Mouse (Mus musculus) hindbrain, embryonic 13.5 days (tissue): ENCODE data around the gene Pth1r. TPM values are rescaled to one million over a fixed set of nuclear protein-coding genes. Genes with fewer than 3 reads are reported as not detected.
A peak's percentile ranks its signal among the peaks of the same experiment; 100 is the strongest.

Experiments used
- ATAC-seq: fragments of 200-750 bp; cut with Nextera tagmentation; 2 replicates; pipeline ENCODE4 v1.8.0; 2017; ENCODE audit warnings: moderate TSS enrichment; ENCODE audit not compliant: low FRiP score
- H3K27ac ChIP-seq: fragments of 300-500 bp; sonication (generic); 2 replicates; pipeline ENCODE4 v1.5.1; 2015; ENCODE audit warnings: inconsistent platforms, mild to moderate bottlenecking, moderate library complexity
- H3K27me3 ChIP-seq: fragments of 300-500 bp; sonication (generic); 2 replicates; pipeline ENCODE4 v1.6.1; 2015; ENCODE audit warnings: mild to moderate bottlenecking, inconsistent platforms
- H3K36me3 ChIP-seq: fragments of 300-500 bp; sonication (generic); 2 replicates; pipeline ENCODE4 v1.6.1; 2015; ENCODE audit warnings: mild to moderate bottlenecking, inconsistent platforms
- H3K4me1 ChIP-seq: fragments of 300-500 bp; sonication (generic); replicated peaks from 2 replicates; pipeline ENCODE4 v1.6.1; 2015; ENCODE audit warnings: inconsistent platforms
- H3K4me2 ChIP-seq: fragments of 300-500 bp; sonication (generic); 2 replicates; pipeline ENCODE4 v1.6.1; 2015; ENCODE audit warnings: inconsistent platforms, mild to moderate bottlenecking, moderate library complexity
- H3K4me3 ChIP-seq: fragments of 300-500 bp; sonication (generic); 2 replicates; pipeline ENCODE4 v1.5.1; 2015; ENCODE audit warnings: mild to moderate bottlenecking, inconsistent platforms
- H3K9ac ChIP-seq: fragments of 300-500 bp; sonication (generic); 2 replicates; pipeline ENCODE4 v1.6.1; 2015; ENCODE audit warnings: mild to moderate bottlenecking, inconsistent platforms
- H3K9me3 ChIP-seq: fragments of 300-500 bp; sonication (generic); 2 replicates; pipeline ENCODE4 v1.6.1; 2016; ENCODE audit warnings: inconsistent platforms
- WGBS: fragments of 180-500 bp; shearing (Covaris S2); methylation state at CpG from one replicate; pipeline ENCODE4 v1.1.7; 2015; 5-methylcytosine and 5-hydroxymethylcytosine counted together
- polyA plus RNA-seq: library from polyadenylated mRNA; unstranded; fragments of >200 nt; fragmentation: Nextera tagmentation; extraction: Ambion mirVana; gene quantifications from 2 replicates; pipeline ENCODE4 v1.2.1, GENCODE M21; 2015

The Pth1r gene
- polyA plus RNA-seq, 1 experiment from 2014 or later, result 13.7 TPM

DNA sequence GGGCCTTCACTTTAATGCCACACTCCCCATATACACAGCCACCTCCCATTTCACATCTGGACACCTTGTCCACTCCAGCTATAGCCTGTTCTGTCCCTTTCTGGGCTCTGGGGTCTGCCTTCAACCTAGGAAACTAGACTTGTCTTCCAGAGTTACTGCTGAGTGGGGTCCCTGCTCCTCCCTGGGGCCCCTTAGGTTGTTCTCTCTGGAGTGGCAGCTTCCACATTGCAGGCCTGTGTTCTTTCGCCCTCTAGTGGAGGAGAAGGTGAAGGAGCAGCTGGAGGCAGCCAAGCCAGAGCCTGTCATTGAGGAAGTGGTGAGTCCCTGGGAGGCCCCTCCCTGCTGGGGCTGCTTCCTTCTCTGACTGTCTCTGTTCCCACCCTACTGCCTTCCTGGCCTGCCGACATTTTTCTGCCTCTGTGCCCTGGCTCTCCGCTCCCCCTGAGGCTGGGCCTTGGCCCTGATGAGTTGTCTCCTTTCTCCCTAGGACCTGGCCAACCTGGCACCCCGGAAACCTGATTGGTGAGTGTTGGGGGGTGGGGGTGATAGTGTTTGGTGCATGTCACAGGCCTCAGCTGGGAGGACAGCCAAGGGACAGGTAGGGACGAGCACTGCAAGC, 37.2 kb downstream of the Pth1r start:
- Histone ChIP-seq H3K36me3 (peaks cover 36% of the 10 kb centered on the region), H3K4me3 (no peak overlapping the region), H3K27ac (no peak overlapping the region), H3K9ac (0 out of 2 replicates have a peak overlapping the region, but pooled peaks have one; percentile 6), H3K4me2 (no peak overlapping the region; the same call in 1 of the 2 replicates), H3K27me3 (no peaks in the 10 kb centered on the region), H3K9me3 (no peaks in the 10 kb centered on the region), H3K4me1 (0 out of 2 replicates have a peak, but pooled peaks cover 4% of the 10 kb centered on the region)
- peak; percentile 61 for ATAC-seq
- 50% methylated on average over 5 of the region's 5 CpGs for WGBS

DNA sequence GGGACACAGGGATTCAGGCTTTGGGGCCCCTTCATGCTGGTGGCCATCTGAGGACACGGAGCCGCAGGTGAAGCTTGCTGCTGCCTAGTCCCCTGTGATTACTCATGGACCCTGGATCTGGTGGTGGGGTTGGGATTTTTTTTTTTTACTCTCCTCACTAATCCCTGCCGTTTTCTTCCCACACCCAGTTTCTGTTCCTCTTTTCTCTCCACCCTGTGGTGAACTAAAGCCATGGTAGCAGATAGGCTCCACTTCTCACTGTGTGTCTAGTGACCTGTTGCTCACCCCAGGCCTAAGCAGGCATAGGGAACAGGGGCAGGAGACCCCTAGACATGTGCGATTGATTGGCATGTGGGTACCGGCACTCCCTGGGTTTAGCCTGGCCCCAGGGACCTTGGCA, 40.2 kb downstream of the Pth1r start:
- Histone ChIP-seq H3K36me3 (peaks cover 13% of the 10 kb centered on the region), H3K27ac (no peak overlapping the region), H3K4me1 (peaks cover 14% of the 10 kb centered on the region), H3K9me3 (no peaks in the 10 kb centered on the region), H3K4me2 (no peak overlapping the region), H3K9ac (no peak overlapping the region), H3K4me3 (no peak overlapping the region), H3K27me3 (no peaks in the 10 kb centered on the region)
- no peak for ATAC-seq
- WGBS, result 86% methylated on average over 5 of the region's 5 CpGs

DNA sequence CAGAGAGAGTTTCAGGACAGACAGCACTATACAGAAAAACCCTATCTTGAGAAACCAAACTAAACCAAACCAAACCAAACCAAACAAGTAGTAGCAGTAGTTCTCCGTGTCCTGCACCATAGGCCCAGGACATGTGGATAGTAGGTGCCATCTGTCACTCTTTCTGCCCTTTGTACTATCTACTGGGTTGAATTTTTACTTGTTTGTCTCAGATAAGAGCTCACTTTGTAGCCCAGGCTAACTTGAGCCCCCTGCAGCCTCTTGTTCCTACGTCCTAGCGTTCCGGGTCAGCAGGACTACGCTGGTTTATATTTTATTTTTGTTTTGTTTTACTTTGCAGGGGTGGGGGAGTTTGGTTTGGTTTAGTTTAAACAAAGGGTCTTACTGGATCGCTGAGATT, 43.0 kb downstream of the Pth1r start:
- peaks cover 10% of the 10 kb centered on the region for H3K4me1 ChIP-seq
- H3K9me3 ChIP-seq, result no peaks in the 10 kb centered on the region
- no peaks in the 10 kb centered on the region for H3K27me3 ChIP-seq
- ATAC-seq, result no peak
- H3K27ac ChIP-seq, result no peak overlapping the region
- H3K4me3 ChIP-seq, result no peak overlapping the region
- H3K4me2 ChIP-seq, result no peak overlapping the region
- WGBS, result 92% methylated on average over 6 of the region's 6 CpGs
- H3K9ac ChIP-seq, result no peak overlapping the region
- peaks cover 10% of the 10 kb centered on the region for H3K36me3 ChIP-seq

DNA sequence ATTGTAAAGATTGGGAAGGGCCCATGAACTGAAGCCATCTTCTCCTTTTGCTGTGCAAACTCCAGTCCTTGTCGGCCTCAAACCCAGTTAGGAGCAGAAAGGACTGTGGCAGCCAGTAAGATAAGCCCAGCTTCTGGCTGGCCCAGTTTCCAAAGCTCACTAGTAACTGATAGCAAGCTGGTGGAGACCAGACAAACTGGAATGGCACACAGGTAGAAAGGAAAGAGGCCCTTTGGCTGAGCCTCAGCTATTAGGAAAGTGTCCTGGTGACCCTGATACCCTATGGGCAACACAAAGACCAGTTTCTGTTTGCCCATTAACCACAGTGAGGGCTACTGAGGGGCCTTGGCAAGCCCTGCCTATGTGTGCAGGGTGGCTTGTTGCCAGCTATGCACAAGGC, 44.1 kb downstream of the Pth1r start:
- Histone ChIP-seq H3K36me3 (peaks cover 10% of the 10 kb centered on the region), H3K9ac (no peak overlapping the region), H3K4me1 (peaks cover 10% of the 10 kb centered on the region), H3K27me3 (no peaks in the 10 kb centered on the region), H3K9me3 (no peaks in the 10 kb centered on the region), H3K4me2 (no peak overlapping the region), H3K27ac (no peak overlapping the region), H3K4me3 (no peak overlapping the region)
- 90% methylated on average over 1 of the region's 1 CpGs for WGBS
- no peak for ATAC-seq

DNA sequence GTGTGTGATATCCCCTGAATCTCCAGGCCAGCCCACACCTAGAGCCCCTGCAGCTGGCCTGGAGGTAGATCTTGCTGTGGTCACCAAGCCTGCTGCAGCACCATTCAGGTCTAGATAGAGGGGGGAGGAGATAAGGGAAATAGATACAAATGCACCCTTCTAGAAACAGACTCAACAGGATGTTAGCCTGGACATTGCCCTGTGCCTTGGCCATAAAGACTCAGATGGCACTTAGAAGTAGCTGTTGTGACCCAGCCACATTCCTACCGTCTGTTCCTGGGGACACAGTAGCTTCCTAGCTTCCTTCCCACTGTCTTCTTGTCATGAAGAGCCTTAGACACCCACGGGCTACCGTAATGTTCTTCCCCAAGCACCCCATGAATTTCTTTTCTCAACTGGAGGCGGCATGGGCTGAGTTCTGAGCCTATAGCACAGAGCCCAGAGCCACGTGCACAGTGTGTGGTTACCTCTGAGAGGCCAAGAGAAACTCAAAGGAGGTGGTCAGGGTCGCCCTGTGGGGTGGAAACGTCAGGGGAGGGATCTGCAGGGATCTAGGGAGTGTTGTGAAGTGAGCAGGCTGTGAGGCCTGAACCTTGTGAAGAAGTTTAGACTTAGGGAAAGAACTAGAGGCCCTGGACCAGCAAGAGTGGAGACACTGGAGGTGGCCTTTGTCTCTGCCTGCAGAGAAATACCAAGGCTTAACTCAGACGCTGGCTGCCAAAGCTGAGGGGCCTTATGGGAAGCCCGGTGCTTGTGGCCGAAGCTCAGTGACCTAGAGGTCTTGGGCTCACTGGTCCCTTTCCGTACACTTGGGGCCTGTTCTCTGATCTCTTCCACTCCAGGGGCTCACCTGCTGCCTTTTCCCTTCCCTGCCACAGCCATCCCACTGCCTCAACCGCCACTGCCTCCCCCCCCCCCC, 45.6 kb downstream of the Pth1r start:
- Histone ChIP-seq H3K27ac (no peak overlapping the region), H3K4me3 (no peak overlapping the region), H3K4me2 (no peak overlapping the region), H3K27me3 (no peaks in the 10 kb centered on the region), H3K36me3 (peaks cover 17% of the 10 kb centered on the region), H3K9ac (no peak overlapping the region), H3K4me1 (peaks cover 13% of the 10 kb centered on the region), H3K9me3 (no peaks in the 10 kb centered on the region)
- ATAC-seq, result no peak
- 77% methylated on average over 11 of the region's 12 CpGs for WGBS

GRCm38 (mm10) chr9:110699574-110699973, 47.4 kb downstream of the Pth1r start:
- Histone ChIP-seq H3K9ac (no peak overlapping the region), H3K9me3 (no peaks in the 10 kb centered on the region), H3K4me2 (no peak overlapping the region), H3K4me3 (no peak overlapping the region), H3K27me3 (no peaks in the 10 kb centered on the region), H3K27ac (no peak overlapping the region), H3K36me3 (peaks cover 31% of the 10 kb centered on the region), H3K4me1 (peaks cover 13% of the 10 kb centered on the region)
- ATAC-seq, result no peak
- 96% methylated on average over 3 of the region's 3 CpGs for WGBS

- WGBS, result 79% methylated on average over 3 of the region's 3 CpGs
- no peak overlapping the region for H3K27ac ChIP-seq
- no peaks in the 10 kb centered on the region for H3K9me3 ChIP-seq
- no peak for ATAC-seq
- H3K4me3 ChIP-seq, result no peak overlapping the region
- H3K4me2 ChIP-seq, result no peak overlapping the region
- peaks cover 49% of the 10 kb centered on the region for H3K36me3 ChIP-seq
- no peaks in the 10 kb centered on the region for H3K27me3 ChIP-seq
- 0 out of 2 replicates have a peak overlapping the region, but pooled peaks have one; percentile 35 for H3K9ac ChIP-seq
- H3K4me1 ChIP-seq, result peaks cover 5% of the 10 kb centered on the region; the same call in 1 of the 2 replicates
These were observed 49.5 kb downstream of the Pth1r start for GRCm38 (mm10) chr9:110697465-110697864.

DNA sequence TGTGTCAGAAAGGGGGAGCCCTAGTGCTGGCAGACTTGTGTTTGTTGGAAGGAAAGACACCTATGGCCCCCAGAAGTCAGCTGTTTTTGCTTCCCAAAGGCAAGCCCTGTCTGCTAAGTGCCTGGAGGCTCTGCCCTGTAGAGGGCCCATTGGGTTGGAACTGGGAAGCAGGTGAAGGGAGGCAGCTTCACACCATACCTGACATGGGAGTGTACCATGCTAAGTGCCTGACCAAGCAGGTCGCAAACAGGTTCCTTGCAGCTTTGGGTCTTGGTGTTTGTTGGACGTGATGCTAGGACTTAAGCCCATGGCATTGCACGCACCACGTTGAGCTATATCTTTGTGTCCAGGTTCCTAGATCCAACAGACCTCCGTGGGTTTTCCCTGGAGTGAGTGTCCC, 50.5 kb downstream of the Pth1r start:
- Histone ChIP-seq H3K36me3 (peaks cover 54% of the 10 kb centered on the region), H3K9me3 (no peaks in the 10 kb centered on the region), H3K27me3 (no peaks in the 10 kb centered on the region), H3K4me1 (0 out of 2 replicates have a peak, but pooled peaks cover 3% of the 10 kb centered on the region), H3K27ac (no peak overlapping the region), H3K9ac (no peak overlapping the region), H3K4me3 (no peak overlapping the region), H3K4me2 (no peak overlapping the region)
- ATAC-seq, result no peak
- WGBS, result 95% methylated on average over 5 of the region's 5 CpGs

GRCm38 (mm10) chr9:110695165-110695755, 51.7 kb downstream of the Pth1r start:
- WGBS, result 93% methylated on average over 4 of the region's 4 CpGs

GRCm38 (mm10) chr9:110689261-110689779, 57.6 kb downstream of the Pth1r start:
- H3K9me3 ChIP-seq, result no peaks in the 10 kb centered on the region
- no peaks in the 10 kb centered on the region for H3K27me3 ChIP-seq
- H3K9ac ChIP-seq, result no peak overlapping the region
- H3K27ac ChIP-seq, result no peak overlapping the region
- peaks cover 28% of the 10 kb centered on the region for H3K4me1 ChIP-seq
- WGBS, result 85% methylated on average over 8 of the region's 8 CpGs
- ATAC-seq, result no peak
- H3K4me3 ChIP-seq, result no peak overlapping the region
- H3K36me3 ChIP-seq, result peaks cover 21% of the 10 kb centered on the region
- H3K4me2 ChIP-seq, result no peak overlapping the region

More at GRCm38 (mm10) chr9:110695165-110695755, 51.7 kb downstream of the Pth1r start:
- H3K27ac ChIP-seq, result no peak overlapping the region
- no peaks in the 10 kb centered on the region for H3K9me3 ChIP-seq
- no peaks in the 10 kb centered on the region for H3K27me3 ChIP-seq
- H3K4me1 ChIP-seq, result 0 out of 2 replicates have a peak, but pooled peaks cover 3% of the 10 kb centered on the region
- H3K36me3 ChIP-seq, result peaks cover 49% of the 10 kb centered on the region
- H3K9ac ChIP-seq, result no peak overlapping the region
- ATAC-seq, result no peak
- no peak overlapping the region for H3K4me3 ChIP-seq
- H3K4me2 ChIP-seq, result no peak overlapping the region

GRCm38 (mm10) chr9:110687846-110688245, 59.1 kb downstream of the Pth1r start:
- H3K27ac ChIP-seq, result no peak overlapping the region
- no peak for ATAC-seq
- no peak overlapping the region for H3K4me3 ChIP-seq
- H3K36me3 ChIP-seq, result peaks cover 8% of the 10 kb centered on the region
- no peaks in the 10 kb centered on the region for H3K27me3 ChIP-seq
- H3K9me3 ChIP-seq, result no peaks in the 10 kb centered on the region
- no peak overlapping the region for H3K9ac ChIP-seq
- peaks cover 42% of the 10 kb centered on the region for H3K4me1 ChIP-seq
- no peak overlapping the region for H3K4me2 ChIP-seq
- 96% methylated on average over 2 of the region's 2 CpGs for WGBS

- H3K36me3 ChIP-seq, result 0 out of 2 replicates have a peak, but pooled peaks cover 1% of the 10 kb centered on the region
- no peak for ATAC-seq
- peaks cover 49% of the 10 kb centered on the region for H3K4me1 ChIP-seq
- H3K4me2 ChIP-seq, result no peak overlapping the region
- H3K27ac ChIP-seq, result no peak overlapping the region
- 66% methylated on average over 5 of the region's 5 CpGs for WGBS
- H3K9me3 ChIP-seq, result no peaks in the 10 kb centered on the region
- no peak overlapping the region for H3K9ac ChIP-seq
- H3K27me3 ChIP-seq, result no peaks in the 10 kb centered on the region
- H3K4me3 ChIP-seq, result no peak overlapping the region
These were observed 59.9 kb downstream of the Pth1r start for GRCm38 (mm10) chr9:110687061-110687460.
